Mouse (Mus musculus): ENCODE results near the gene Zdhhc22. TPM values are rescaled to one million over a fixed set of nuclear protein-coding genes. Genes with fewer than 3 reads are reported as not detected.

Gene Zdhhc22
- polyA plus RNA-seq, 1 experiment, result not detected

DNA sequence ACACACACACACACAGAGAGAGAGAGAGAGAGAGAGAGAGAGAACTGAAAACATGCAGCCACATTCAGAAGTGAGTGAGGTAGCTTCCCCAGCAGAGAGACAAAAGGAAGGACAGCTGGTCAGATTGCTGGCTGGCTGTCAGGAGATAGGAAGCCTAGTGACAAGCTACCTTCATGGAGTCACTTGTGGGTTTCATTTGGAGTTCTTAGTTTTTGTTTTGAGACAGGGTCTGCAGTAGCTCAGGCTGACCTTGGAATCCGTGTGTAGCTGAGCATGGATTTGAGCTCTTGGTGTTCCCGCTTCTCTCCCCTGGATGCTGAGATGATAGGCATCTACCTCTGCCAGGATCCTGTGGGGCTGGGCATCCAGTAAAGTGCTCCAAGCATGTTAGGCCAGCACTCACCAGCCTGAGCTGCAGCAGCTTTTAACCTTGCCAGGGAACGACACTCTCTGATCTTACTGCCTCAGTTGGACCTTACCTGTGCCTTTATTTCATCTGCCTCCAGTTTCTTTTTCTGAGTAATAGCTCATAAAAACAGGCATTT lies 29.4 kb downstream of the Zdhhc22 start:
- TF ChIP-seq POLR2A (IDR thresholded peaks at IDR 0.05; ENCODE audit: insufficient read depth, low read depth, low read length), result no peak
- no peak for TF ChIP-seq CTCF (IDR thresholded peaks at IDR 0.05; ENCODE audit: insufficient read depth, low read depth, low read length)
- no peak overlapping the region for H3K27ac ChIP-seq (ENCODE audit: insufficient read depth, low read depth, low read length)
- 91% methylated on average over 3 of the region's 3 CpGs for WGBS
- peaks cover 9% of the 10 kb centered on the region for H3K4me1 ChIP-seq (ENCODE audit: control insufficient read depth, insufficient read depth, low read length)
- no peak overlapping the region for H3K4me3 ChIP-seq (ENCODE audit: insufficient read depth, low read depth, low read length)

DNA sequence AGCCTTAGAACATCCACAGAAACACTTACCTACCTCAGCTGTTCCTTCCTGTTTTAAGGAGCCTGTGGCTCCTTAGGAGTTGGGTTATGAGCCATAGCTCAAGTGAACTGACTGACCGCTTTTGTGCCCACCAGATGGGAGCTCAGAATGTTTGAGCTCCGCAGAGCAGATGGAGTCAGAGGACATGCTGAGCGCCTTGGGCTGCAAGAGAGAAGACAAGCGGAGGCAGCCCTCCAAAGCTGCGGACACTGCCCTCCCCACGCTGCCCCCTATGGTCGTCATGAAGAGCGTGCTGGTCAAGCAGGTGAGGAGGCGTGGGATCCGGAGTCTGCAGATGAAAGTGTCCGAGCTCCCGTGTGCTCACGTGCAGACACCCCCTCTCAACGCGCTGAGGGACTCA lies 30.1 kb downstream of the Zdhhc22 start:
- TF ChIP-seq CTCF (IDR thresholded peaks at IDR 0.05; ENCODE audit: insufficient read depth, low read depth, low read length) (no peak), POLR2A (IDR thresholded peaks at IDR 0.05; ENCODE audit: insufficient read depth, low read depth, low read length) (no peak)
- WGBS, result 89% methylated on average over 15 of the region's 15 CpGs
- Histone ChIP-seq H3K27ac (ENCODE audit: insufficient read depth, low read depth, low read length) (no peak overlapping the region), H3K4me3 (ENCODE audit: insufficient read depth, low read depth, low read length) (no peak overlapping the region), H3K4me1 (ENCODE audit: control insufficient read depth, insufficient read depth, low read length) (peaks cover 7% of the 10 kb centered on the region)

DNA sequence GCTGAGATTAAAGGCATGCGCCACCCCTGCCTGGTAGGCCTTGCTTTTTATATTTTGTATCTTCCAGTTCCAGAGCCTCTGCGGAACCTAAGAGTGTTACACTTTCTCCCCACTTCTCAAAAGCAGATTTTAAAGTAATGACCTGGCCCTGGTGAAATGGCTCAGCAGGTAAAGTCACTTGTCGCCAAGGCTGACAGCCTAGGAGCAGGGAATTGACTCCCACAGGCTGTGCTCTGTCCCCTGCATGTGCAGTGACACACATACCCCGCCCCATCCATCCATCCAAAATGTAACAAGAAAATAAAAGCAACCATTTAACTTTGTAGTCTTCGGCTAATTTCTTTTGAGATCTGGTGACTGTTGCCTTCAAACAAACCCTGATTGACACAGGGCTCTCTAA lies 30.6 kb downstream of the Zdhhc22 start:
- 95% methylated on average over 5 of the region's 5 CpGs for WGBS
- peaks cover 5% of the 10 kb centered on the region for H3K4me1 ChIP-seq (ENCODE audit: control insufficient read depth, insufficient read depth, low read length)
- TF ChIP-seq CTCF (IDR thresholded peaks at IDR 0.05; ENCODE audit: insufficient read depth, low read depth, low read length), result no peak
- no peak for TF ChIP-seq POLR2A (IDR thresholded peaks at IDR 0.05; ENCODE audit: insufficient read depth, low read depth, low read length)
- H3K27ac ChIP-seq (ENCODE audit: insufficient read depth, low read depth, low read length), result no peak overlapping the region
- H3K4me3 ChIP-seq (ENCODE audit: insufficient read depth, low read depth, low read length), result no peak overlapping the region

GRCm38 (mm10) chr12:86958558-86958957 lies 31.7 kb downstream of the Zdhhc22 start:
- Histone ChIP-seq H3K4me3 (ENCODE audit: insufficient read depth, low read depth, low read length) (no peak overlapping the region), H3K27ac (ENCODE audit: insufficient read depth, low read depth, low read length) (no peak overlapping the region), H3K4me1 (ENCODE audit: control insufficient read depth, insufficient read depth, low read length) (no peaks in the 10 kb centered on the region; the same call in 1 of the 2 replicates)
- 89% methylated on average over 5 of the region's 5 CpGs for WGBS
- TF ChIP-seq CTCF (IDR thresholded peaks at IDR 0.05; ENCODE audit: insufficient read depth, low read depth, low read length), result no peak
- no peak for TF ChIP-seq POLR2A (IDR thresholded peaks at IDR 0.05; ENCODE audit: insufficient read depth, low read depth, low read length)

GRCm38 (mm10) chr12:86955894-86956293 lies 34.3 kb downstream of the Zdhhc22 start:
- H3K27ac ChIP-seq (ENCODE audit: insufficient read depth, low read depth, low read length), result no peak overlapping the region
- WGBS, result 58% methylated on average over 2 of the region's 2 CpGs
- TF ChIP-seq CTCF (IDR thresholded peaks at IDR 0.05; ENCODE audit: insufficient read depth, low read depth, low read length) (no peak), POLR2A (IDR thresholded peaks at IDR 0.05; ENCODE audit: insufficient read depth, low read depth, low read length) (no peak)
- H3K4me3 ChIP-seq (ENCODE audit: insufficient read depth, low read depth, low read length), result no peak overlapping the region
- H3K4me1 ChIP-seq (ENCODE audit: control insufficient read depth, insufficient read depth, low read length), result 0 out of 2 replicates have a peak, but pooled peaks cover 3% of the 10 kb centered on the region

- no peak for TF ChIP-seq POLR2A (IDR thresholded peaks at IDR 0.05; ENCODE audit: insufficient read depth, low read depth, low read length)
- TF ChIP-seq CTCF (IDR thresholded peaks at IDR 0.05; ENCODE audit: insufficient read depth, low read depth, low read length), result no peak
- 49% methylated on average over 10 of the region's 10 CpGs for WGBS
- Histone ChIP-seq H3K27ac (ENCODE audit: insufficient read depth, low read depth, low read length) (0 out of 2 replicates have a peak overlapping the region, but pooled peaks have one; percentile 26), H3K4me1 (ENCODE audit: control insufficient read depth, insufficient read depth, low read length) (peaks cover 8% of the 10 kb centered on the region; the same call in 1 of the 2 replicates), H3K4me3 (ENCODE audit: insufficient read depth, low read depth, low read length) (no peak overlapping the region)
Measured at GRCm38 (mm10) chr12:86952331-86952850, 37.8 kb downstream of the Zdhhc22 start.

- H3K27ac ChIP-seq (ENCODE audit: insufficient read depth, low read depth, low read length), result no peak overlapping the region
- H3K4me1 ChIP-seq (ENCODE audit: control insufficient read depth, insufficient read depth, low read length), result peaks cover 8% of the 10 kb centered on the region; the same call in 1 of the 2 replicates
- no peak for TF ChIP-seq CTCF (IDR thresholded peaks at IDR 0.05; ENCODE audit: insufficient read depth, low read depth, low read length)
- TF ChIP-seq POLR2A (IDR thresholded peaks at IDR 0.05; ENCODE audit: insufficient read depth, low read depth, low read length), result no peak
- WGBS, result 97% methylated on average over 3 of the region's 3 CpGs
- H3K4me3 ChIP-seq (ENCODE audit: insufficient read depth, low read depth, low read length), result no peak overlapping the region
Measured at GRCm38 (mm10) chr12:86950961-86951360, 39.3 kb downstream of the Zdhhc22 start.

GRCm38 (mm10) chr12:86950161-86950960 lies 39.9 kb downstream of the Zdhhc22 start:
- 66% methylated on average over 16 of the region's 16 CpGs for WGBS
- TF ChIP-seq POLR2A (IDR thresholded peaks at IDR 0.05; ENCODE audit: insufficient read depth, low read depth, low read length) (no peak), CTCF (IDR thresholded peaks at IDR 0.05; ENCODE audit: insufficient read depth, low read depth, low read length) (no peak)
- H3K4me3 ChIP-seq (ENCODE audit: insufficient read depth, low read depth, low read length), result no peak overlapping the region
- no peak overlapping the region for H3K27ac ChIP-seq (ENCODE audit: insufficient read depth, low read depth, low read length)
- H3K4me1 ChIP-seq (ENCODE audit: control insufficient read depth, insufficient read depth, low read length), result peaks cover 8% of the 10 kb centered on the region; the same call in 1 of the 2 replicates

- TF ChIP-seq POLR2A (IDR thresholded peaks at IDR 0.05; ENCODE audit: insufficient read depth, low read depth, low read length) (no peak), CTCF (IDR thresholded peaks at IDR 0.05; ENCODE audit: insufficient read depth, low read depth, low read length) (no peak)
- no peak overlapping the region for H3K27ac ChIP-seq (ENCODE audit: insufficient read depth, low read depth, low read length)
- 47% methylated on average over 9 of the region's 9 CpGs for WGBS
- H3K4me1 ChIP-seq (ENCODE audit: control insufficient read depth, insufficient read depth, low read length), result peaks cover 8% of the 10 kb centered on the region; the same call in 1 of the 2 replicates
- peak overlapping the region; percentile 25 for H3K4me3 ChIP-seq (ENCODE audit: insufficient read depth, low read depth, low read length)
Measured at GRCm38 (mm10) chr12:86949501-86949900, 40.7 kb downstream of the Zdhhc22 start.

Measured in olfactory bulb, adult 2 months (tissue).